Mouse (Mus musculus) brain, embryonic 14.5 days (tissue): ENCODE measurements at regions not wholly inside any gene's neighbourhood (a gene's known extent, or its start where the extent isn't known, plus 50 kb on each side); places are given as distances from the start of the nearest gene placed in this dataset.

ENCODE experiments used
- CTCF ChIP-seq: fragments of 200-500 bp; IDR thresholded peaks from 2 replicates; pipeline ENCODE4 v1.5.1; 2012; ENCODE audit warnings: inconsistent platforms, mild to moderate bottlenecking, moderate library complexity, borderline replicate concordance; ENCODE audit not compliant: insufficient read depth, insufficient read length; ENCODE audit errors: extremely low read depth
- POLR2A ChIP-seq: fragments of 200-500 bp; IDR thresholded peaks from 2 replicates; pipeline ENCODE4 v1.6.1; 2012; ENCODE audit warnings: mild to moderate bottlenecking, inconsistent platforms, borderline replicate concordance; ENCODE audit not compliant: poor library complexity, insufficient read depth, insufficient read length, severe bottlenecking; ENCODE audit errors: extremely low read depth

GRCm38 (mm10) chr13:114636731-114637130 lies 178.0 kb upstream of the Fst start:
- TF ChIP-seq CTCF, result no peak
- no peak for TF ChIP-seq POLR2A
